Mouse (Mus musculus) cortical plate, adult 2 months (tissue): Measurements from ENCODE around the gene Trim16.

ENCODE experiments used
- CTCF ChIP-seq: fragments of 200-500 bp; IDR thresholded peaks from 2 replicates; pipeline ENCODE4 v1.5.1; 2011; ENCODE audit warnings: mild to moderate bottlenecking, control low read depth, low read length; ENCODE audit not compliant: insufficient read depth; ENCODE audit errors: extremely low read depth
- POLR2A ChIP-seq: fragments of 200-500 bp; IDR thresholded peaks from 2 replicates; pipeline ENCODE4 v1.6.1; 2011; ENCODE audit warnings: mild to moderate bottlenecking, low read length, control low read depth; ENCODE audit not compliant: insufficient read depth; ENCODE audit errors: extremely low read depth

DNA sequence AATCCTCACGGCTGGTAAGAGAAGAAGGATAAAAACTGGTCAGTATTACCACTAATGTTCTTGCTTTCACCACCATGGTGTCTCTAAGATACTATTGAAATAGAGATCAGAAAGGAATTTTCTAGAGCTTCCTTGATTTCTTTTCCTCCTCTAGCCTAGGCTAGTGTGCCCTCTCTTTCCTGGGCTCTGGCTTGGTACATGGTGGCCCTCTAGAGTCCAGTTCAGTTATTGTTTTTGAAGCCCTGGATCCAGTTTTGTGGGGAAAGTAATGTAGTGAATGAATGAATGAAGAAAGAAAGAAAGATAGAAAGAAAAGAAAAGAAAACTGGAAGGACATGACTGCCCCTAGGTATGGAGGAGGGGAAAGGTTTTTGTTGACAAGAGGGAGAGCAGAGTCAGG, 31.2 kb downstream of the Trim16 start:
- TF ChIP-seq CTCF (peak; percentile 70), POLR2A (no peak)
